Mouse (Mus musculus) limb, embryonic 14.5 days (tissue): ENCODE measurements around the gene Abhd17b. TPM values are rescaled to one million over a fixed set of nuclear protein-coding genes. Genes with fewer than 3 reads are reported as not detected.

Experiments used
- ATAC-seq: fragments of 200-750 bp; cut with Nextera tagmentation; 2 replicates; pipeline ENCODE4 v1.8.0; 2017; ENCODE audit warnings: low read depth, moderate number of reproducible peaks, moderate TSS enrichment; ENCODE audit not compliant: low FRiP score
- DNase-seq: peaks from one replicate; pipeline ENCODE4 v3.0.0-alpha.2; 2015; ENCODE audit warnings: low spot score
- H3K27ac ChIP-seq: fragments of 300-500 bp; sonication (generic); replicated peaks from 2 replicates; pipeline ENCODE4 v1.5.1; 2014; ENCODE audit warnings: low read depth, mild to moderate bottlenecking, low read length, moderate library complexity, mixed read lengths
- H3K27me3 ChIP-seq: fragments of 300-500 bp; sonication (generic); 2 replicates; pipeline ENCODE4 v1.6.1; 2014; ENCODE audit warnings: low read length, mixed read lengths; ENCODE audit not compliant: control insufficient read depth, insufficient read depth
- H3K36me3 ChIP-seq: fragments of 300-500 bp; sonication (generic); 2 replicates; pipeline ENCODE4 v1.6.1; 2014; ENCODE audit warnings: mild to moderate bottlenecking, low read length, moderate library complexity, mixed read lengths; ENCODE audit not compliant: control insufficient read depth, insufficient read depth
- H3K4me1 ChIP-seq: fragments of 300-500 bp; sonication (generic); 2 replicates; pipeline ENCODE4 v1.6.1; 2014; ENCODE audit warnings: antibody characterized with exemption, low read length, mixed read lengths; ENCODE audit not compliant: control insufficient read depth, insufficient read depth
- H3K4me2 ChIP-seq: fragments of 300-500 bp; sonication (generic); replicated peaks from 2 replicates; pipeline ENCODE4 v1.6.1; 2014; ENCODE audit warnings: low read depth, mild to moderate bottlenecking, low read length, moderate library complexity; ENCODE audit not compliant: severe bottlenecking
- H3K4me3 ChIP-seq: fragments of 300-500 bp; sonication (generic); replicated peaks from 2 replicates; pipeline ENCODE4 v1.5.1; 2014; ENCODE audit warnings: low read length
- H3K9ac ChIP-seq: fragments of 300-500 bp; sonication (generic); 2 replicates; pipeline ENCODE4 v1.6.1; 2014; ENCODE audit warnings: mild to moderate bottlenecking, low read depth, low read length, moderate library complexity; ENCODE audit not compliant: severe bottlenecking
- H3K9me3 ChIP-seq: fragments of 300-500 bp; sonication (generic); 2 replicates; pipeline ENCODE4 v1.6.1; 2016; ENCODE audit warnings: low read length; ENCODE audit not compliant: control insufficient read depth
- POLR2A ChIP-seq: fragments of 200-500 bp; IDR thresholded peaks from 2 replicates; pipeline ENCODE4 v1.8.0; 2012; ENCODE audit warnings: inconsistent platforms, mild to moderate bottlenecking, moderate library complexity, borderline replicate concordance; ENCODE audit not compliant: insufficient read depth, insufficient read length; ENCODE audit errors: extremely low read depth
- WGBS: fragments of 180-500 bp; shearing (Covaris S2); extraction: QIAGEN DNeasy Blood & Tissue Kit; methylation state at CpG from one replicate; pipeline ENCODE4 v1.1.7; 2014; 5-methylcytosine and 5-hydroxymethylcytosine counted together
- polyA plus RNA-seq, 2 experiments: library from polyadenylated mRNA; depleted of rRNA in 1 of 2; stranded (reverse) in 1 of 2; unstranded in 1 of 2; fragments of >200 nt; fragmentation: Nextera tagmentation in 1 of 2; extraction: Ambion mirVana in 1 of 2; gene quantifications; 2 replicates each; pipeline versions ENCODE4 v1.2.1 to v1.2.3; 2012 to 2014

Abhd17b gene
- polyA plus RNA-seq, 2 experiments = 19.4 to 34.7 TPM

GRCm38 (mm10) chr19:21652285-21653171, 457 bp upstream of the Abhd17b start, which contains the start of gene 1110059E24Rik:
Gene 1110059E24Rik (minus strand): TSS chr19:21652976.
- 6% methylated on average over 52 of the region's 52 CpGs for WGBS
- Histone ChIP-seq H3K36me3 (no peaks in the 10 kb centered on the region), H3K9ac (peak within 1 kb of the TSS; percentile 90), H3K27me3 (no peaks in the 10 kb centered on the region), H3K4me2 (peak within 1 kb of the TSS; percentile 68), H3K4me3 (peak within 1 kb of the TSS; percentile 84), H3K27ac (peak within 1 kb of the TSS; percentile 95), H3K4me1 (peaks cover 17% of the 10 kb centered on the region), H3K9me3 (no peaks in the 10 kb centered on the region)
- DNase-seq = peak; percentile 99
- peak; percentile 97 for ATAC-seq
- peak; percentile 32; the same call in 1 of the 2 replicates for TF ChIP-seq POLR2A

GRCm38 (mm10) chr19:21654788-21655187, 1.8 kb downstream of the Abhd17b start:
- TF ChIP-seq POLR2A = no peak
- Histone ChIP-seq H3K9me3 (no peaks in the 10 kb centered on the region), H3K9ac (0 out of 2 replicates have a peak overlapping the region, but pooled peaks have one; percentile 90), H3K27me3 (no peaks in the 10 kb centered on the region), H3K36me3 (no peaks in the 10 kb centered on the region), H3K4me1 (peaks cover 17% of the 10 kb centered on the region), H3K4me2 (peak overlapping the region; percentile 68), H3K27ac (no peak overlapping the region), H3K4me3 (peak overlapping the region; percentile 84)
- no peak for ATAC-seq
- DNase-seq = no peak
- 79% methylated on average over 7 of the region's 7 CpGs for WGBS

GRCm38 (mm10) chr19:21660734-21661133, 7.7 kb downstream of the Abhd17b start:
- no peaks in the 10 kb centered on the region; the same call in 1 of the 2 replicates for H3K4me1 ChIP-seq
- no peak for DNase-seq
- no peak overlapping the region for H3K4me3 ChIP-seq
- H3K9ac ChIP-seq = no peak overlapping the region
- 69% methylated on average over 1 of the region's 1 CpGs for WGBS
- no peak overlapping the region for H3K27ac ChIP-seq
- H3K4me2 ChIP-seq = no peak overlapping the region
- no peak for ATAC-seq
- H3K27me3 ChIP-seq = no peaks in the 10 kb centered on the region
- no peak for TF ChIP-seq POLR2A
- H3K36me3 ChIP-seq = no peaks in the 10 kb centered on the region
- H3K9me3 ChIP-seq = no peaks in the 10 kb centered on the region

- no peaks in the 10 kb centered on the region for H3K9me3 ChIP-seq
- DNase-seq = no peak
- H3K4me3 ChIP-seq = no peak overlapping the region
- H3K27me3 ChIP-seq = no peaks in the 10 kb centered on the region
- no peaks in the 10 kb centered on the region for H3K4me1 ChIP-seq
- ATAC-seq = no peak
- no peak overlapping the region for H3K4me2 ChIP-seq
- H3K27ac ChIP-seq = no peak overlapping the region
- H3K9ac ChIP-seq = no peak overlapping the region
- 88% methylated on average over 4 of the region's 4 CpGs for WGBS
- H3K36me3 ChIP-seq = 0 out of 2 replicates have a peak, but pooled peaks cover 3% of the 10 kb centered on the region
- TF ChIP-seq POLR2A = no peak
These were observed 10.9 kb downstream of the Abhd17b start for GRCm38 (mm10) chr19:21663756-21664456.

- no peak overlapping the region for H3K4me2 ChIP-seq
- H3K4me1 ChIP-seq = no peaks in the 10 kb centered on the region
- 0 out of 2 replicates have a peak, but pooled peaks cover 3% of the 10 kb centered on the region for H3K36me3 ChIP-seq
- WGBS = 80% methylated on average over 4 of the region's 4 CpGs
- no peak for ATAC-seq
- no peak overlapping the region for H3K27ac ChIP-seq
- no peak for DNase-seq
- H3K4me3 ChIP-seq = no peak overlapping the region
- H3K9me3 ChIP-seq = no peaks in the 10 kb centered on the region
- TF ChIP-seq POLR2A = no peak
- H3K27me3 ChIP-seq = no peaks in the 10 kb centered on the region
- no peak overlapping the region for H3K9ac ChIP-seq
These were observed 16.7 kb downstream of the Abhd17b start for GRCm38 (mm10) chr19:21669650-21670049.
